In genomic region chr6:43665677-43666546, GRCm38 (mm10) we compare ENCODE assay signal across 8 mouse cellular contexts. TPM values are rescaled to one million over a fixed set of nuclear protein-coding genes. Genes with fewer than 3 reads are reported as not detected.
DNase-seq lines count a peak whose midpoint lies in the region; ATAC-seq lines count a peak whose summit lies in the region.

Tpk1 (minus strand) TSS chr6:43666278.

- DNase-seq in T-cell, adult 2 months (ENCODE audit: low spot score), result peak; percentile 92
- peak; percentile 90 to 96 for DNase-seq in cerebellum, postnatal 36 days
- DNase-seq in frontal cortex, postnatal 36 days (ENCODE audit: low spot score in 2 of 2), result peak; percentile 89 to 91
- DNase-seq in left cerebral cortex, adult 11 months (ENCODE audit: low spot score), result peak; percentile 84
- DNase-seq in lung, postnatal 4 days, result peak; percentile 95 to 97
- DNase-seq in retina, postnatal 7 days (ENCODE audit: low read depth, low spot score), result peak; percentile 95
- peak; percentile 83 for DNase-seq in urinary bladder, adult 2 months (ENCODE audit: low spot score)

- peak; percentile 99 for ATAC-seq in hindbrain, embryonic 15.5 days (ENCODE audit: low FRiP score, low read depth)

- peak within 1 kb of the TSS; percentile 65 for H3K4me3 ChIP-seq in hindbrain, embryonic 15.5 days

- peak within 1 kb of the TSS; percentile 96 for H3K27ac ChIP-seq in hindbrain, embryonic 15.5 days (replicated peaks)

- 0 out of 2 replicates have a peak, but pooled peaks cover 10% of the 10 kb centered on the region for H3K4me1 ChIP-seq in hindbrain, embryonic 15.5 days (replicated peaks)

- H3K9me3 ChIP-seq in hindbrain, embryonic 15.5 days, result no peaks in the 10 kb centered on the region

- peak within 1 kb of the TSS; percentile 62 for H3K4me2 ChIP-seq in hindbrain, embryonic 15.5 days

- H3K36me3 ChIP-seq in hindbrain, embryonic 15.5 days, result no peaks in the 10 kb centered on the region

- no peaks in the 10 kb centered on the region for H3K27me3 ChIP-seq in hindbrain, embryonic 15.5 days

- WGBS in hindbrain, embryonic 15.5 days, result under 1% methylated on average over 63 of the region's 63 CpGs

- peak within 1 kb of the TSS; percentile 98 for H3K9ac ChIP-seq in hindbrain, embryonic 15.5 days

RNA-seq across cellular contexts. Expression of gene Tpk1, which starts in this region (rescaled TPM):
- 4.9 and 6.1 TPM in 2 replicates for polyA plus RNA-seq in hindbrain, embryonic 15.5 days (2015; fragmentation: Nextera tagmentation; extraction: Ambion mirVana)
- polyA plus RNA-seq in urinary bladder, adult 2 months (2012; rRNA removed), result 8.3 and 9.2 TPM in 2 replicates

Comparison
In these comparisons a context has a peak if more than half of its experiments do, and no peak if none do; other contexts are left out.
1. Peak in every context shown above with its lines: DNase-seq, ATAC-seq, H3K4me3 ChIP-seq and H3K27ac ChIP-seq.